Mouse (Mus musculus) cerebellum, adult 2 months (tissue): Measurements from ENCODE around the gene Carf. TPM values are rescaled to one million over a fixed set of nuclear protein-coding genes. Genes with fewer than 3 reads are reported as not detected.

Source experiments
- DNase-seq, 2 experiments: peaks; one replicate each; pipeline ENCODE4 v3.0.0; 2021
- H3K27ac ChIP-seq: fragments of 200-500 bp; 2 replicates; pipeline ENCODE4 v1.5.1; 2012; ENCODE audit warnings: low read length, control low read depth, inconsistent platforms; ENCODE audit not compliant: insufficient read depth
- H3K27me3 ChIP-seq: fragments of 200-500 bp; 2 replicates; pipeline ENCODE4 v1.6.1; 2012; ENCODE audit warnings: inconsistent platforms, mild to moderate bottlenecking, low read length, moderate library complexity; ENCODE audit not compliant: control insufficient read depth, insufficient read depth
- H3K4me1 ChIP-seq: fragments of 200-500 bp; 2 replicates; pipeline ENCODE4 v1.6.1; 2011; ENCODE audit warnings: low read length; ENCODE audit not compliant: control insufficient read depth, insufficient read depth
- H3K4me3 ChIP-seq: fragments of 200-500 bp; replicated peaks from 2 replicates; pipeline ENCODE3; 2011; ENCODE audit warnings: mild to moderate bottlenecking, low read depth, low read length, control low read depth; ENCODE audit not compliant: insufficient read depth
- CTCF ChIP-seq: fragments of 200-500 bp; IDR thresholded peaks from 2 replicates; pipeline ENCODE4 v1.5.1; 2011; ENCODE audit warnings: low read depth, mild to moderate bottlenecking, control low read depth, low read length, moderate library complexity, borderline replicate concordance; ENCODE audit not compliant: insufficient read depth
- POLR2A ChIP-seq: fragments of 200-500 bp; IDR thresholded peaks from 2 replicates; pipeline ENCODE4 v1.6.1; 2011; ENCODE audit warnings: low read length, control low read depth, borderline replicate concordance; ENCODE audit not compliant: insufficient read depth
- WGBS: fragments of 180-500 bp; shearing (Covaris S2); methylation state at CpG from one replicate; pipeline ENCODE4 v1.1.7; 2018; 5-methylcytosine and 5-hydroxymethylcytosine counted together
- polyA plus RNA-seq: library from polyadenylated mRNA; depleted of rRNA; stranded (reverse); fragments of >200 nt; gene quantifications from 2 replicates; pipeline ENCODE4 v1.2.3, GENCODE M21; 2012; rRNA removed

Gene Carf
- polyA plus RNA-seq, 1 experiment: 9.7 TPM

DNA sequence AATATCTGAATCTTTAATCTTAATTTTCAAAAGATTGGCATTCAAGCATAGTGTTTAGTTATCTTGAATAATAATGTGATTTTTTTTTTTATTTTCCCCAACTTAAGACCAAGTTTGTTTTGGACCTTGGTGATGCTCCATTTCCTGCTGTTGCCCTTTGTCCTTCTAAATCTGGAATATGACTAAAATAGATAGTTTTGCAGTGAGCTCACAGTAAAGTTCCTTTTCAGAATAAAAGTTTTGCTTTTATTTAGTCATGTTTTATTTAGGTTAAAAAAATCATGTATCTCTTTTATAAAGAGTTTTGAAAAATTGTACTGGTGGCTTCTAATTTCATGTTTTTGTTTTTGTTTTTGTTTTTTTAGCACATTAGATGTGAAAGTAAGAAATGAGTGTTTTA lies 90.4 kb downstream of the Carf start:
- H3K4me3 ChIP-seq: no peak overlapping the region
- DNase-seq: no peak
- TF ChIP-seq POLR2A (no peak), CTCF (no peak)
- H3K27ac ChIP-seq: no peak overlapping the region
- no peaks in the 10 kb centered on the region for H3K27me3 ChIP-seq
- H3K4me1 ChIP-seq: no peaks in the 10 kb centered on the region

DNA sequence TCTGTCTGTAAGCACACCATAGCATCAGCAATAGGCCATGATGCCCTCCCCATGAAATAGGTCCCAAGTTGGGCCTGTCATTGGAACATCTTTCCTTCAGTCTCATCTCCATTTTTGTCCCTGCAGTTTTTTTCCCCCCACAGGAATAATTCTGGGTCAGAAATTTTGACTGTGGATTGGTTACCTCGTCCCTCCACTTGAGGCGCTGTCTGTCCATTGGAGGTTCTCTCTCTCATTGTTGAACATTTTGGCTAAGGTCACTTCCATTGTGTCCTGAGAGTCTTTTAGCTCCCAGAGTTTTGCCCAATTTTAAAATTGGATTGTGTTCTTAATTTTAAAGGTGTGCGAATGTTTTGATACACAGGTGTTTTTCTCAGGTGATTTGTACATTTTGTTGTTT lies 98.8 kb downstream of the Carf start:
- Histone ChIP-seq H3K27ac (no peak overlapping the region), H3K4me1 (no peaks in the 10 kb centered on the region), H3K4me3 (no peak overlapping the region), H3K27me3 (no peaks in the 10 kb centered on the region)
- no peak for DNase-seq
- TF ChIP-seq CTCF (peak; percentile 10; the same call in 1 of the 2 replicates), POLR2A (no peak)
- 78% methylated on average over 3 of the region's 3 CpGs for WGBS

GRCm38 (mm10) chr1:60199006-60199405 lies 101.0 kb downstream of the Carf start:
- no peak for DNase-seq
- 38% methylated on average over 4 of the region's 4 CpGs for WGBS
- no peak for TF ChIP-seq POLR2A
- TF ChIP-seq CTCF: no peak
- H3K4me3 ChIP-seq: no peak overlapping the region
- no peak overlapping the region for H3K27ac ChIP-seq
- H3K27me3 ChIP-seq: no peaks in the 10 kb centered on the region
- no peaks in the 10 kb centered on the region for H3K4me1 ChIP-seq

Other genes starting within 250 kb of the Carf start
- gene Fam117b, start 185.2 kb upstream of the Carf start, polyA plus RNA-seq: 27.8 and 27.9 TPM in 2 replicates
- gene Ica1l, start 55.1 kb upstream of the Carf start, polyA plus RNA-seq: 20.7 and 21.4 TPM in 2 replicates
- 20.6 and 22.7 TPM in 2 replicates for gene Wdr12, start 398 bp downstream of the Carf start, polyA plus RNA-seq
- 8.7 and 9.7 TPM in 2 replicates for gene Nbeal1, start 82.4 kb downstream of the Carf start, polyA plus RNA-seq
- gene Cyp20a1, start 245.1 kb downstream of the Carf start, polyA plus RNA-seq: 15.9 and 17.3 TPM in 2 replicates